Mouse (Mus musculus) neural tube, embryonic 14.5 days (tissue): Measurements from ENCODE around the gene Dapk2. TPM values are rescaled to one million over a fixed set of nuclear protein-coding genes. Genes with fewer than 3 reads are reported as not detected.

Source experiments
- ATAC-seq: fragments of 200-750 bp; cut with Nextera tagmentation; 2 replicates; pipeline ENCODE4 v1.8.0; 2017; ENCODE audit warnings: low read depth, mild to moderate bottlenecking, moderate TSS enrichment, moderate library complexity
- H3K27ac ChIP-seq: fragments of 300-500 bp; sonication (generic); 2 replicates; pipeline ENCODE4 v1.5.1; 2014; ENCODE audit warnings: low read depth, mild to moderate bottlenecking, control low read depth, low read length, moderate library complexity, mixed read lengths
- H3K27me3 ChIP-seq: fragments of 300-500 bp; sonication (generic); 2 replicates; pipeline ENCODE4 v1.6.1; 2014; ENCODE audit warnings: low read length; ENCODE audit not compliant: control insufficient read depth, insufficient read depth
- H3K36me3 ChIP-seq: fragments of 300-500 bp; sonication (generic); 2 replicates; pipeline ENCODE4 v1.6.1; 2014; ENCODE audit warnings: low read length, mixed read lengths; ENCODE audit not compliant: control insufficient read depth, insufficient read depth
- H3K4me1 ChIP-seq: fragments of 300-500 bp; sonication (generic); 2 replicates; pipeline ENCODE4 v1.6.1; 2014; ENCODE audit warnings: low read length; ENCODE audit not compliant: control insufficient read depth, insufficient read depth
- H3K4me2 ChIP-seq: fragments of 300-500 bp; sonication (generic); 2 replicates; pipeline ENCODE4 v1.6.1; 2014; ENCODE audit warnings: mild to moderate bottlenecking, low read depth, low read length, control low read depth
- H3K4me3 ChIP-seq: fragments of 300-500 bp; sonication (generic); 2 replicates; pipeline ENCODE4 v1.5.1; 2014; ENCODE audit warnings: low read depth, low read length, control low read depth, mixed read lengths
- H3K9ac ChIP-seq: fragments of 300-500 bp; sonication (generic); replicated peaks from 2 replicates; pipeline ENCODE4 v1.6.1; 2014; ENCODE audit warnings: low read depth, mild to moderate bottlenecking, control low read depth, low read length, mixed read lengths
- H3K9me3 ChIP-seq: fragments of 300-500 bp; sonication (generic); 2 replicates; pipeline ENCODE4 v1.6.1; 2016; ENCODE audit warnings: low read length; ENCODE audit not compliant: control insufficient read depth
- whole genome bisulfite sequencing: fragments of 180-500 bp; shearing (Covaris S2); extraction: QIAGEN DNeasy Blood & Tissue Kit; methylation state at CpG from one replicate; pipeline ENCODE4 v1.1.7; 2014; 5-methylcytosine and 5-hydroxymethylcytosine counted together
- polyA plus RNA-seq: library from polyadenylated mRNA; unstranded; fragments of >200 nt; fragmentation: Nextera tagmentation; extraction: Ambion mirVana; gene quantifications from 2 replicates; pipeline ENCODE4 v1.2.1, GENCODE M21; 2014

The Dapk2 gene
- polyA plus RNA-seq, 1 experiment from 2014 or later, result 0.25 TPM

- Histone ChIP-seq H3K4me3 (no peak overlapping the region), H3K36me3 (no peaks in the 10 kb centered on the region), H3K27me3 (no peaks in the 10 kb centered on the region), H3K9me3 (no peaks in the 10 kb centered on the region), H3K4me1 (no peaks in the 10 kb centered on the region), H3K27ac (no peak overlapping the region), H3K9ac (no peak overlapping the region), H3K4me2 (no peak overlapping the region)
- 97% methylated on average over 3 of the region's 3 CpGs for WGBS
- no peak for ATAC-seq
Observed at GRCm38 (mm10) chr9:66174985-66175384, 17.0 kb downstream of the Dapk2 start.

- no peak overlapping the region for H3K4me2 ChIP-seq
- no peaks in the 10 kb centered on the region for H3K27me3 ChIP-seq
- 21% methylated on average over 1 of the region's 1 CpGs for WGBS
- H3K4me3 ChIP-seq, result no peak overlapping the region
- H3K36me3 ChIP-seq, result no peaks in the 10 kb centered on the region
- no peaks in the 10 kb centered on the region for H3K9me3 ChIP-seq
- no peak overlapping the region for H3K9ac ChIP-seq
- H3K27ac ChIP-seq, result no peak overlapping the region
- no peaks in the 10 kb centered on the region for H3K4me1 ChIP-seq
- ATAC-seq, result no peak
Observed at GRCm38 (mm10) chr9:66177975-66178374, 20.0 kb downstream of the Dapk2 start.

- Histone ChIP-seq H3K27ac (no peak overlapping the region), H3K4me2 (no peak overlapping the region), H3K4me3 (no peak overlapping the region), H3K9me3 (no peaks in the 10 kb centered on the region), H3K36me3 (no peaks in the 10 kb centered on the region), H3K4me1 (no peaks in the 10 kb centered on the region), H3K9ac (no peak overlapping the region), H3K27me3 (no peaks in the 10 kb centered on the region)
- no peak for ATAC-seq
- WGBS, result 92% methylated on average over 6 of the region's 6 CpGs
Observed at GRCm38 (mm10) chr9:66179795-66180194, 21.8 kb downstream of the Dapk2 start.

GRCm38 (mm10) chr9:66181126-66181825, 23.3 kb downstream of the Dapk2 start:
- H3K4me3 ChIP-seq, result no peak overlapping the region
- no peaks in the 10 kb centered on the region for H3K9me3 ChIP-seq
- 69% methylated on average over 4 of the region's 4 CpGs for WGBS
- H3K27me3 ChIP-seq, result no peaks in the 10 kb centered on the region
- H3K27ac ChIP-seq, result no peak overlapping the region
- no peak for ATAC-seq
- no peaks in the 10 kb centered on the region for H3K36me3 ChIP-seq
- H3K4me2 ChIP-seq, result no peak overlapping the region
- no peaks in the 10 kb centered on the region for H3K4me1 ChIP-seq
- no peak overlapping the region for H3K9ac ChIP-seq

DNA sequence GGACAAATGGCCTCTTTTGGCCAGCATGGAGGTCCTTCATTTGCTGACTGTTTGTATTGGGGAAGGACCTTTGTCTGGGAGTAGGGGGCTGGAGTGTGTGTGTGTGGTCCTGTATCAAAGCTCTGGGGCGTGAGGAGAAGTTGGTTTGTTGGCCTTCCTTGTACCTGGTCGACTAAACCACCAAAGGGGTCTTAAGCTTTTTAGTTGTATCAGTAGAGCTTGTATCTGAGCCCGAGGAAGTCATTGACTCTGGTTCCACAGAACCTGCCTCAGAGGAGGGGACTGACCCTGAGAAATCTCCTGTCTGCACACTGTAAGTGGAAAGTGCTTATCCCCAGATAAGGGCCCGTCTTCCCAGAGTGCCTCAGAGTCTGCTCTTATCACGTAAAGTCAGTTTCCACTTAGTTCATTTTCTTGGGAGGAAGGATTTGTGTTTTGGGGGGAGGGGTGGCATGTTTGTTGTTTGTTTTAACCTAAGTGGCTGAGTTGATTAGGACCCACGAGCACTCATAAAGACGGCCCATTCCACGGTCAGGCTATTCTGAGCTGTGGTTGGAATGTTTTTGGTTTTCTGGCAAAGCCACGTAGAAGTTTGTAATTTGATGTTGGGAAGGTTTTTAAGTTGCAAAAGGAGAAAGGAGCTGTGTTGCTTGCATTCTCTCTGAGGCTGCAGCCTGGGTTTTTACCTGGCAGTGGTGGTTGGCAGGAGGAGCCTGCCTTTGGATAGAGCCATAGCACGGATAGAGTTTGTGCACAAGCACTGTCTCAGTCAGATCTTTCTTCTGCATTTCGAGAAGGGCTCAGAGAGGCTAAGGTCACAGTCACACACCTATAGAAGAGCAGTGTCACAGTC, 24.0 kb downstream of the Dapk2 start:
- Histone ChIP-seq H3K27ac (no peak overlapping the region), H3K9me3 (no peaks in the 10 kb centered on the region), H3K4me3 (no peak overlapping the region), H3K9ac (no peak overlapping the region), H3K27me3 (no peaks in the 10 kb centered on the region), H3K36me3 (no peaks in the 10 kb centered on the region), H3K4me1 (no peaks in the 10 kb centered on the region), H3K4me2 (no peak overlapping the region)
- ATAC-seq, result no peak
- 67% methylated on average over 11 of the region's 11 CpGs for WGBS

DNA sequence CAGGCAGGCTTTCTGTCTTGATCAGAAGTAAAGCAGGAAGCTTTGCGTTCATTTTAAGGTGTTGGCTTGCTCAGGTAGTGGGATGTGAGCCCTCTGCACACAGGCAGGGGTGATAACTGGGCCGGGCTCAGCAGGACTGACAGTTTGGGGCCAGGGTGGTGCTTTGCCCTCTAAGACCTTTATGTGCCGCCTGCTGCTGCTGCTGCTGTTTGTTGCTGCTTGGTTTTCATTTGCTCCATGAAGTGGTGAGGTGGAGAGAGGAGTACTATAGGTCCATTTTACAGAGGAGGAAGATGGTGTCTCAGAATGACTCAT, 24.6 kb downstream of the Dapk2 start:
- H3K9ac ChIP-seq, result no peak overlapping the region

DNA sequence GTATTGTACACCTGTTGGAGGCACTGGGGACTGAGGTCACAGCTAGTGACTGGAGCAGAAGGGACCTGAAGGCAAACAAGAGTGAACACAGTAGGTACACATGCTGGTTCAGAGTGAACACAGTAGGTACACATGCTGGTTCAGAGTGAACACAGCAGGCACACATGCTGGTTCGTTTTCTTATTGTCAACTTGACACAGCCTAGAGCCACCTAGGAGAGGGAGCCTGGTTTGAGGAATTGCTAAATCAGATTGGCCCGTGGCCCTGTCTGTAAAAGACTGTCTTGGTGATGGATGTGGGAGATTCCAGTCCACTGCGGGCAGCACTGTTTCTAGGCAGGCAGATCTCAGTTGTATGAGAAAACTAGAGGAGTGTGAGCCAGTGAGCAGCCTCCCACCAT, 25.0 kb downstream of the Dapk2 start:
- no peak overlapping the region for H3K9ac ChIP-seq
- no peaks in the 10 kb centered on the region for H3K27me3 ChIP-seq
- no peaks in the 10 kb centered on the region for H3K36me3 ChIP-seq
- no peak overlapping the region for H3K4me3 ChIP-seq
- H3K4me1 ChIP-seq, result no peaks in the 10 kb centered on the region
- 82% methylated on average over 3 of the region's 3 CpGs for WGBS
- no peak for ATAC-seq
- no peak overlapping the region for H3K27ac ChIP-seq
- no peak overlapping the region for H3K4me2 ChIP-seq
- H3K9me3 ChIP-seq, result no peaks in the 10 kb centered on the region

More for the DNA sequence above, 24.6 kb downstream of the Dapk2 start:
- H3K9me3 ChIP-seq, result no peaks in the 10 kb centered on the region
- H3K4me1 ChIP-seq, result no peaks in the 10 kb centered on the region
- no peaks in the 10 kb centered on the region for H3K36me3 ChIP-seq
- H3K4me3 ChIP-seq, result no peak overlapping the region
- WGBS, result 87% methylated on average over 3 of the region's 3 CpGs
- H3K27me3 ChIP-seq, result no peaks in the 10 kb centered on the region
- no peak overlapping the region for H3K27ac ChIP-seq
- ATAC-seq, result no peak
- H3K4me2 ChIP-seq, result no peak overlapping the region

- Histone ChIP-seq H3K9ac (no peak overlapping the region), H3K27me3 (no peaks in the 10 kb centered on the region), H3K4me3 (no peak overlapping the region), H3K27ac (no peak overlapping the region), H3K4me1 (no peaks in the 10 kb centered on the region), H3K36me3 (no peaks in the 10 kb centered on the region), H3K9me3 (no peaks in the 10 kb centered on the region), H3K4me2 (no peak overlapping the region)
- WGBS, result 71% methylated on average over 5 of the region's 5 CpGs
- ATAC-seq, result no peak
Observed at GRCm38 (mm10) chr9:66184572-66184971, 26.5 kb downstream of the Dapk2 start.

GRCm38 (mm10) chr9:66186426-66186825, 28.4 kb downstream of the Dapk2 start:
- 9% methylated on average over 6 of the region's 6 CpGs for WGBS
- H3K27ac ChIP-seq, result no peak overlapping the region
- H3K36me3 ChIP-seq, result no peaks in the 10 kb centered on the region
- H3K4me3 ChIP-seq, result no peak overlapping the region
- H3K9ac ChIP-seq, result no peak overlapping the region
- no peaks in the 10 kb centered on the region for H3K9me3 ChIP-seq
- no peaks in the 10 kb centered on the region for H3K27me3 ChIP-seq
- no peaks in the 10 kb centered on the region for H3K4me1 ChIP-seq
- ATAC-seq, result no peak
- no peak overlapping the region for H3K4me2 ChIP-seq
